In the genomic region with DNA sequence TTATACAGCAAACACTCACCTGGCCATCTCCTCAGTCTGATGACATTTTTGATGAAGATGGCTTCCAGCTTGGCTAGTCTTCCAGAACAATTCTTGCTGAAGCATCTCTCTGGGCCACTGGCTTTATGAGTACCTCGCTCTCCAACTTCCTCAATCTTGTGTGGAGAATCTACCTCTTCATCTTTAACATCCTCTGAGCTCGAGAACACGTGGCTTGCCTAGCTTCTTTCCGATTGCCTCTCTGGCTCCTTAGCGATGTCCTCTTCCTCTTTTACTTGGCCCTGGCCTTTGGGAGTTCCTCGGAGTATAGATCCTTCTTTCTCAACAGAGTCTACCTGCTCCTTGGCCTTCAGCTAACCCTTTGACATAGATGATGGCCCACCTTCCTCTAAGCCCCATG, we compare ENCODE assay signal across 29 mouse cellular contexts.
A peak's percentile ranks its signal among the peaks of the same experiment; 100 is the strongest.
DNase-seq lines count a peak whose midpoint lies in the region; ATAC-seq and TF ChIP-seq lines count a peak whose summit lies in the region.
"Had no signal": no experiment of that assay in that cellular context is flagged by ENCODE, and none has a peak within 500 bp of the region (broad histone marks: within the 10 kb centered on the region; RNA-seq: fewer than 3 reads in every experiment).

No protein-coding gene starts in this region.

- no peak for TF ChIP-seq CTCF in lung, postnatal 0 days (IDR thresholded peaks at IDR 0.05)
- TF ChIP-seq CTCF in lung, adult 2 months (IDR thresholded peaks at IDR 0.05; ENCODE audit: insufficient read depth, low read length) = no peak
- TF ChIP-seq CTCF in CH12.LX (conservative IDR thresholded peaks at IDR 0.05 in 1 of 2, IDR thresholded peaks at IDR 0.05 in 1 of 2; ENCODE audit: low read depth in 2 of 2, low read length in 2 of 2) = no peak
- TF ChIP-seq CTCF in thymus, adult 2 months (IDR thresholded peaks at IDR 0.05; ENCODE audit: borderline replicate concordance, control insufficient read depth, extremely low read depth, insufficient read depth, low read length, poor library complexity) = no peak

- dilution Hi-C loops in CH12.LX (cut with MboI; ENCODE audit: extremely low pct_ligation_motif_present, extremely low pct_unique_long_range_greater_than_20kb, low sequenced_read_pairs) = no loop called here

- TF ChIP-seq RAD21 in CH12.LX (IDR thresholded peaks at IDR 0.05; ENCODE audit: low read depth, low read length) = no peak

- H3K4me3 ChIP-seq in lung, postnatal 0 days (ENCODE audit: low read depth, low read length) = no peak overlapping the region
- no peak overlapping the region for H3K4me3 ChIP-seq in lung, adult 2 months (replicated peaks; ENCODE audit: extremely low read depth, low read depth, low read length)
- H3K4me3 ChIP-seq in CH12.LX (replicated peaks in 1 of 3; ENCODE audit: low read depth in 2 of 3, low read length in 2 of 3, poor library complexity in 1 of 3) = no peak overlapping the region
- no peak overlapping the region for H3K4me3 ChIP-seq in thymus, adult 2 months (ENCODE audit: control insufficient read depth, insufficient read depth, low read length)
- H3K4me3 ChIP-seq: embryonic facial prominence, embryonic 12.5 days; forebrain, embryonic 15.5 days; hindbrain, embryonic 12.5 days; intestine, embryonic 15.5 days; layer of hippocampus, adult 2 months; limb, embryonic 13.5 days; neural tube, embryonic 13.5 days had no signal

- no peak overlapping the region for H3K4me2 ChIP-seq in lung, postnatal 0 days (replicated peaks; ENCODE audit: low read depth, low read length)
- H3K4me2 ChIP-seq in CH12.LX (ENCODE audit: insufficient read depth, low read depth, poor library complexity, severe bottlenecking) = no peak overlapping the region
- H3K4me2 ChIP-seq: embryonic facial prominence, embryonic 12.5 days; forebrain, embryonic 15.5 days; hindbrain, embryonic 12.5 days; intestine, embryonic 15.5 days; limb, embryonic 13.5 days; liver, embryonic 11.5 days; midbrain, embryonic 11.5 days; neural tube, embryonic 13.5 days had no signal

- no peaks in the 10 kb centered on the region for H3K79me2 ChIP-seq in CH12.LX (replicated peaks; ENCODE audit: control insufficient read depth, extremely low read depth, insufficient read depth, poor library complexity, severe bottlenecking)

- 85% methylated on average over 6 of the region's 6 CpGs for WGBS in lung, postnatal 0 days
- WGBS in lung, adult 2 months = 77% methylated on average over 6 of the region's 6 CpGs
- WGBS in thymus, adult 2 months = 23% methylated on average over 6 of the region's 6 CpGs

- TF ChIP-seq POLR2A in lung, adult 2 months (IDR thresholded peaks at IDR 0.05; ENCODE audit: borderline replicate concordance, extremely low read depth, low read depth, low read length) = no peak
- no peak for TF ChIP-seq POLR2A in CH12.LX (IDR thresholded peaks at IDR 0.05; ENCODE audit: low read depth, low read length)
- TF ChIP-seq POLR2A in thymus, adult 2 months (IDR thresholded peaks at IDR 0.05; ENCODE audit: control insufficient read depth, extremely low read depth, insufficient read depth, low read length, poor library complexity) = no peak

- DNase-seq in lung, postnatal 0 days (ENCODE audit: low spot score) = peak; percentile 28
- no peak for DNase-seq in lung, adult 2 months
- peak; percentile 54 for DNase-seq in CH12.LX (ENCODE audit: extremely low read depth)
- DNase-seq in retina, postnatal 1 day = no peak
- no peak for DNase-seq in thymus, adult 2 months
- DNase-seq in left cerebral cortex, adult 18-20 months (ENCODE audit: low spot score in 2 of 2) = no peak
- DNase-seq: adrenal gland, adult 8-10 months; cerebellum, adult 9-10 months; cerebellum, postnatal 36 days; embryo, embryonic 11 days; gastrocnemius, postnatal 36 days; kidney, adult 2 months; kidney, postnatal 36 days; thymus, adult 18-20 months; thymus, postnatal 36 days had no signal

- H3K9ac ChIP-seq in lung, postnatal 0 days (replicated peaks; ENCODE audit: low read depth) = no peak overlapping the region
- no peak overlapping the region for H3K9ac ChIP-seq in CH12.LX (ENCODE audit: insufficient read depth, low read depth)
- H3K9ac ChIP-seq: embryonic facial prominence, embryonic 12.5 days; forebrain, embryonic 15.5 days; hindbrain, embryonic 12.5 days; intestine, embryonic 15.5 days; limb, embryonic 13.5 days; neural tube, embryonic 13.5 days had no signal

- H3K27me3 ChIP-seq in lung, postnatal 0 days (replicated peaks; ENCODE audit: insufficient read depth, low read length) = no peaks in the 10 kb centered on the region
- peaks cover 52% of the 10 kb centered on the region for H3K27me3 ChIP-seq in CH12.LX (replicated peaks)
- H3K27me3 ChIP-seq in thymus, adult 2 months (ENCODE audit: control insufficient read depth, insufficient read depth, low read length) = no peaks in the 10 kb centered on the region
- H3K27me3 ChIP-seq: embryonic facial prominence, embryonic 12.5 days; forebrain, embryonic 15.5 days had no signal

- TF ChIP-seq EP300 in lung, postnatal 0 days (IDR thresholded peaks at IDR 0.05) = no peak
- TF ChIP-seq EP300 in CH12.LX (IDR thresholded peaks at IDR 0.05; ENCODE audit: low read length) = no peak

- no peaks in the 10 kb centered on the region for H3K36me3 ChIP-seq in lung, postnatal 0 days (ENCODE audit: insufficient read depth, low read length)
- H3K36me3 ChIP-seq in CH12.LX (replicated peaks in 1 of 2; ENCODE audit: control insufficient read depth in 1 of 2, insufficient read depth in 1 of 2, low read length in 1 of 2) = no peaks in the 10 kb centered on the region
- no peaks in the 10 kb centered on the region for H3K36me3 ChIP-seq in thymus, adult 2 months (ENCODE audit: control insufficient read depth, insufficient read depth, low read length)
- H3K36me3 ChIP-seq: embryonic facial prominence, embryonic 12.5 days; forebrain, embryonic 15.5 days; hindbrain, embryonic 12.5 days; intestine, embryonic 15.5 days; limb, embryonic 13.5 days; neural tube, embryonic 13.5 days had no signal

- in situ Hi-C loops in CH12.LX (cut with MboI; ENCODE audit: low pct_ligation_motif_present, low pct_unique_long_range_greater_than_20kb, low sequenced_read_pairs) = loop anchor here (25.0 kb wide), 1 partner anchor 837 kb away; no protein-coding TSS in a partner anchor

- no peaks in the 10 kb centered on the region for H3K9me3 ChIP-seq in lung, postnatal 0 days (ENCODE audit: low read length)
- peaks cover 8% of the 10 kb centered on the region for H3K9me3 ChIP-seq in CH12.LX (replicated peaks; ENCODE audit: low read length)
- H3K9me3 ChIP-seq: embryonic facial prominence, embryonic 12.5 days; forebrain, embryonic 15.5 days; hindbrain, embryonic 12.5 days; intestine, embryonic 15.5 days; neural tube, embryonic 13.5 days had no signal

- no peak for ATAC-seq in lung, postnatal 0 days
- ATAC-seq in hematopoietic stem cell, adult 5-6 weeks (replicated peaks in 1 of 2; ENCODE audit: insufficient read depth in 1 of 2, low FRiP score in 2 of 2, low TSS enrichment in 1 of 2, low read depth in 1 of 2, poor library complexity in 2 of 2, severe bottlenecking in 2 of 2) = peak; percentile 47 to 63
- ATAC-seq in neutrophil, adult 5-6 weeks (ENCODE audit: extremely low read depth, insufficient number of reproducible peaks, low FRiP score, poor library complexity, severe bottlenecking) = peak; percentile 75
- ATAC-seq: forebrain, embryonic 15.5 days; hindbrain, postnatal 0 days; intestine, embryonic 15.5 days; midbrain, embryonic 16.5 days had no signal

- H3K27ac ChIP-seq in lung, postnatal 0 days (ENCODE audit: low read length) = no peak overlapping the region
- no peak overlapping the region for H3K27ac ChIP-seq in CH12.LX (ENCODE audit: insufficient read depth, low read depth)
- no peak overlapping the region for H3K27ac ChIP-seq in thymus, adult 2 months (ENCODE audit: control insufficient read depth, insufficient read depth, low read length)
- H3K27ac ChIP-seq: embryonic facial prominence, embryonic 12.5 days; forebrain, embryonic 15.5 days; hindbrain, embryonic 12.5 days; hindbrain, postnatal 0 days; intestine, embryonic 15.5 days; layer of hippocampus, adult 2 months; limb, embryonic 13.5 days; neural tube, embryonic 13.5 days; stomach, postnatal 0 days had no signal

- no peaks in the 10 kb centered on the region for H3K4me1 ChIP-seq in lung, postnatal 0 days (ENCODE audit: insufficient read depth, low read depth, low read length)
- no peaks in the 10 kb centered on the region for H3K4me1 ChIP-seq in lung, adult 2 months (ENCODE audit: control insufficient read depth, insufficient read depth, low read length)
- H3K4me1 ChIP-seq in CH12.LX (ENCODE audit: control insufficient read depth in 1 of 2, insufficient read depth in 2 of 2) = peaks cover 7 to 40% of the 10 kb centered on the region in 2 experiments
- peaks cover 8% of the 10 kb centered on the region; the same call in 1 of the 2 replicates for H3K4me1 ChIP-seq in thymus, adult 2 months (replicated peaks; ENCODE audit: control insufficient read depth, insufficient read depth, low read length)
- H3K4me1 ChIP-seq: embryonic facial prominence, embryonic 12.5 days; forebrain, embryonic 15.5 days; intestine, embryonic 15.5 days had no signal

TF ChIP-seq in CH12.LX, 34 proteins besides CTCF, POLR2A, EP300 and RAD21:
- no peak for TF ChIP-seq BHLHE40 (IDR thresholded peaks at IDR 0.05; ENCODE audit: low read depth, low read length)
- no peak for TF ChIP-seq TCF12 (IDR thresholded peaks at IDR 0.05; ENCODE audit: low read depth, low read length)
- TF ChIP-seq HCFC1 (IDR thresholded peaks at IDR 0.05; ENCODE audit: low read depth, low read length) = no peak
- TF ChIP-seq TBP (conservative IDR thresholded peaks at IDR 0.05; ENCODE audit: low read depth, low read length) = no peak
- no peak for TF ChIP-seq USF1 (IDR thresholded peaks at IDR 0.05; ENCODE audit: low read depth, low read length)
- TF ChIP-seq MAX (IDR thresholded peaks at IDR 0.05; ENCODE audit: low read length) = peak; percentile 80
- 0 out of 2 replicates have a peak, but pooled peaks have one; percentile 51 for TF ChIP-seq MYC (IDR thresholded peaks at IDR 0.05; ENCODE audit: low read depth, low read length)

Comparison
In these comparisons a context has a peak if more than half of its experiments do, and no peak if none do; other contexts are left out.
1. DNase-seq: peak in lung, postnatal 0 days (single experiment) and CH12.LX (single experiment); none in lung, adult 2 months (single experiment), retina, postnatal 1 day (single experiment), thymus, adult 2 months (single experiment) and left cerebral cortex, adult 18-20 months (0 of 2).